11 mouse cellular contexts compared by ENCODE assay signal in the genomic region with DNA sequence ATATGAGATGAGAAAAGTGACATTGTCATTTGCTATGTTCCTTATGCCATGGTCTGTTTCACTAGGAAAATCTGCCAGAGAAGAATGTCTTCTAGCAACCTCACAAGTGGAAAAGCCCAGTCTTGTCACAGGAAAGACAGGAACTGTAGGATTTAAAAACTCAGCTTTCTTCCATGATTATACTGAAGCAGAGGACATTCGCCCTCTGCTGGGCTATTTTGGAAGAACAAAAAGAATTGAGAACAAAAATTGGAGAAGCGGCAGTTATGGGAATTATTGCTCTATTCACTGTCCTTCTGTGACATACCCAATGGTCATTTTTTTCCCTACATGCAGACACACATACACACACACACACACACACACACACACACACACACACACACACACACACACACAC.
DNase-seq lines count a peak whose midpoint lies in the region; ATAC-seq and TF ChIP-seq lines count a peak whose summit lies in the region.
"Had no signal": no experiment of that assay in that cellular context is flagged by ENCODE, and none has a peak within 500 bp of the region (broad histone marks: within the 10 kb centered on the region; RNA-seq: fewer than 3 reads in every experiment).

No protein-coding gene starts in this region.

- no peak overlapping the region for H3K4me3 ChIP-seq in cerebellum, adult 2 months (replicated peaks; ENCODE audit: insufficient read depth, low read depth, low read length)
- H3K4me3 ChIP-seq: heart, embryonic 13.5 days; limb, embryonic 13.5 days; neural tube, embryonic 12.5 days had no signal

- DNase-seq in cerebellum, adult 9-10 months = peak; percentile 25
- DNase-seq in cerebellum, adult 2 months = no peak
- DNase-seq in layer of hippocampus, adult 9-10 months (ENCODE audit: low spot score) = peak; percentile 32
- DNase-seq in layer of hippocampus, postnatal 25 days (ENCODE audit: extremely low spot score in 1 of 2, low spot score in 1 of 2) = no peak
- DNase-seq in R1 (ENCODE audit: low read depth, low spot score) = peak; percentile 16
- DNase-seq in testis, postnatal 10 days (ENCODE audit: low spot score) = no peak

- peak; percentile 56 for ATAC-seq in megakaryocyte, adult 5-6 weeks (ENCODE audit: poor library complexity, severe bottlenecking)
- ATAC-seq in megakaryocyte-erythroid progenitor cell, adult 5-6 weeks (replicated peaks; ENCODE audit: low FRiP score, low TSS enrichment, poor library complexity, severe bottlenecking) = no peak

- no peak overlapping the region for H3K27ac ChIP-seq in cerebellum, adult 2 months (ENCODE audit: insufficient read depth, low read length)
- H3K27ac ChIP-seq: heart, embryonic 13.5 days; limb, embryonic 13.5 days; neural tube, embryonic 12.5 days had no signal

- no peaks in the 10 kb centered on the region for H3K27me3 ChIP-seq in cerebellum, adult 2 months (ENCODE audit: control insufficient read depth, insufficient read depth, low read length)
- H3K27me3 ChIP-seq: heart, embryonic 13.5 days; limb, embryonic 13.5 days; neural tube, embryonic 12.5 days had no signal

- H3K4me1 ChIP-seq in cerebellum, adult 2 months (ENCODE audit: control insufficient read depth, insufficient read depth, low read length) = no peaks in the 10 kb centered on the region
- H3K4me1 ChIP-seq: heart, embryonic 13.5 days; limb, embryonic 13.5 days; neural tube, embryonic 12.5 days had no signal

- TF ChIP-seq POLR2A in cerebellum, adult 2 months (IDR thresholded peaks at IDR 0.05; ENCODE audit: borderline replicate concordance, insufficient read depth, low read length) = no peak

- 16% methylated on average over 2 of the region's 2 CpGs for WGBS in cerebellum, adult 2 months

- no peak for TF ChIP-seq CTCF in cerebellum, adult 2 months (IDR thresholded peaks at IDR 0.05; ENCODE audit: borderline replicate concordance, insufficient read depth, low read depth, low read length)

Comparison
In these comparisons a context has a peak if more than half of its experiments do, and no peak if none do; other contexts are left out.
1. DNase-seq: peak in cerebellum, adult 9-10 months (single experiment), layer of hippocampus, adult 9-10 months (single experiment) and R1 (single experiment); none in cerebellum, adult 2 months (0 of 2), layer of hippocampus, postnatal 25 days (0 of 2) and testis, postnatal 10 days (single experiment).